Mouse (Mus musculus) liver, adult 2 months (tissue): ENCODE results near the gene Emc3. TPM values are rescaled to one million over a fixed set of nuclear protein-coding genes. Genes with fewer than 3 reads are reported as not detected.
A peak's percentile ranks its signal among the peaks of the same experiment; 100 is the strongest.

Source experiments
- DNase-seq: peaks from one replicate; pipeline ENCODE4 v3.0.0-alpha.2; 2011; ENCODE audit warnings: low read depth, low spot score; ENCODE audit errors: extremely low read depth
- H3K27ac ChIP-seq: fragments of 200-500 bp; replicated peaks from 2 replicates; pipeline ENCODE4 v1.5.1; 2012; ENCODE audit warnings: low read depth, mild to moderate bottlenecking, control low read depth, inconsistent platforms, low read length; ENCODE audit not compliant: insufficient read depth
- H3K27me3 ChIP-seq: fragments of 200-500 bp; 2 replicates; pipeline ENCODE4 v1.6.1; 2012; ENCODE audit warnings: mild to moderate bottlenecking, moderate library complexity, low read length, inconsistent platforms; ENCODE audit not compliant: control insufficient read depth, insufficient read depth
- H3K36me3 ChIP-seq: fragments of 200-500 bp; 2 replicates; pipeline ENCODE4 v1.6.1; 2012; ENCODE audit warnings: low read length, inconsistent platforms; ENCODE audit not compliant: control insufficient read depth, insufficient read depth
- H3K4me1 ChIP-seq: fragments of 200-500 bp; 2 replicates; pipeline ENCODE4 v1.6.1; 2011; ENCODE audit warnings: low read length; ENCODE audit not compliant: control insufficient read depth, insufficient read depth
- H3K4me3 ChIP-seq: fragments of 200-500 bp; 2 replicates; pipeline ENCODE4 v1.5.1; 2011; ENCODE audit warnings: low read depth, mild to moderate bottlenecking, control low read depth, low read length, moderate library complexity; ENCODE audit not compliant: insufficient read depth
- H3K79me2 ChIP-seq: fragments of 200-500 bp; 2 replicates; pipeline ENCODE4 v1.6.1; 2012; ENCODE audit warnings: inconsistent platforms, mild to moderate bottlenecking, low read length, moderate library complexity; ENCODE audit not compliant: control insufficient read depth, insufficient read depth
- H3K9ac ChIP-seq: fragments of 200-500 bp; 2 replicates; pipeline ENCODE4 v1.6.1; 2012; ENCODE audit warnings: low read depth, mild to moderate bottlenecking, control low read depth, inconsistent platforms, low read length
- CTCF ChIP-seq: fragments of 200-500 bp; IDR thresholded peaks from 2 replicates; pipeline ENCODE4 v1.5.1; 2011; ENCODE audit warnings: low read depth, low read length, control low read depth
- POLR2A ChIP-seq: fragments of 200-500 bp; IDR thresholded peaks from 2 replicates; pipeline ENCODE4 v1.6.1; 2011; ENCODE audit warnings: low read length, control low read depth; ENCODE audit not compliant: insufficient read depth; ENCODE audit errors: extremely low read depth
- WGBS: fragments of 180-500 bp; shearing (Covaris S2); methylation state at CpG from one replicate; pipeline ENCODE4 v1.1.7; 2018; 5-methylcytosine and 5-hydroxymethylcytosine counted together
- polyA plus RNA-seq: library from polyadenylated mRNA; depleted of rRNA; stranded (reverse); fragments of >200 nt; gene quantifications from 2 replicates; pipeline ENCODE4 v1.2.3, GENCODE M21; 2012; rRNA removed
- total RNA-seq: library from RNA; depleted of rRNA; stranded (reverse); fragments of >200 nt; gene quantifications from 2 replicates; pipeline ENCODE4 v1.2.3, GENCODE M21; 2014; rRNA removed

Gene Emc3
- total and polyA plus RNA-seq, 2 experiments, result 31.9 to 53.5 TPM

GRCm38 (mm10) chr6:113472061-113472460 lies 59.4 kb downstream of the Emc3 start:
- Histone ChIP-seq H3K36me3 (no peaks in the 10 kb centered on the region), H3K27me3 (no peaks in the 10 kb centered on the region), H3K4me3 (no peak overlapping the region), H3K79me2 (peaks cover 5% of the 10 kb centered on the region; the same call in 1 of the 2 replicates), H3K9ac (no peak overlapping the region), H3K4me1 (peaks cover 7% of the 10 kb centered on the region), H3K27ac (no peak overlapping the region)
- no peak for TF ChIP-seq POLR2A
- no peak for TF ChIP-seq CTCF
- 83% methylated on average over 10 of the region's 10 CpGs for WGBS
- no peak for DNase-seq

DNA sequence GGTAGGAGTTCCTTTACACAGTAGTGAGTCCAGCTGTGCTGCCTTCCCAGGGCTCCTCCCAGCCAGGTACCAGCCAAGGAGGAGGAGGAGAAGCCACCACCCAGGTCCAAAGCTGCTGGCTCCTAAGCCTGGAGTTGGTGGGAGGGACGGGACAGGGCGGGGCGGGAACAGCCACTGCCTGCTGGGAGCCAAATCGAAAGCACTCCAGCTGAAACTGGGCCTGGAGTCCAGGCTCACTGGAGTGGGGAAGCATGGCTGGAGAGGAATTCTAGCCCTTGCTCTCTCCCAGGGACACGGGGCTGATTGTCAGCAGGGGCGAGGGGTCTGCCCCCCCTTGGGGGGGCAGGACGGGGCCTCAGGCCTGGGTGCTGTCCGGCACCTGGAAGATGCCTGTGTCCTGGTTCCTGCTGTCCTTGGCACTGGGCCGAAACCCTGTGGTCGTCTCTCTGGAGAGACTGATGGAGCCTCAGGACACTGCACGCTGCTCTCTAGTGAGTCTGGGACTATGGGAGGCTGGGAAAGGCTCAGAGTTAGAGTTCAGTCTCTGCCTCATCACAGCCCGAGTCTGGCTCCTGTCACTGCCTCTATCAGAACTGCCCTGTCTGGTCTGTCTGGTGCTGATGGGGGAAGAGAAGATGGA lies 60.0 kb downstream of the Emc3 start, which contains the start of gene Il17rc:
TSS of gene Il17rc (plus strand) at position 131 of the 640 bp plus-strand sequence.
- H3K4me1 ChIP-seq, result peaks cover 7% of the 10 kb centered on the region
- peak within 1 kb of the TSS; percentile 60 for H3K27ac ChIP-seq
- peaks cover 5% of the 10 kb centered on the region; the same call in 1 of the 2 replicates for H3K79me2 ChIP-seq
- 12% methylated on average over 12 of the region's 12 CpGs for WGBS
- peak; percentile 86 for DNase-seq
- H3K4me3 ChIP-seq, result peak within 1 kb of the TSS; percentile 60
- no peaks in the 10 kb centered on the region for H3K36me3 ChIP-seq
- TF ChIP-seq CTCF, result 0 out of 2 replicates have a peak, but pooled peaks have one; percentile 2
- peak; percentile 87 for TF ChIP-seq POLR2A
- H3K9ac ChIP-seq, result peak within 1 kb of the TSS; percentile 72
- no peaks in the 10 kb centered on the region for H3K27me3 ChIP-seq

GRCm38 (mm10) chr6:113469432-113469831 lies 62.0 kb downstream of the Emc3 start:
- peak overlapping the region; percentile 81 for H3K9ac ChIP-seq
- TF ChIP-seq CTCF (peak; percentile 94), POLR2A (no peak)
- peak overlapping the region; percentile 60 for H3K4me3 ChIP-seq
- H3K27me3 ChIP-seq, result no peaks in the 10 kb centered on the region
- peaks cover 5% of the 10 kb centered on the region; the same call in 1 of the 2 replicates for H3K79me2 ChIP-seq
- WGBS, result 2% methylated on average over 31 of the region's 31 CpGs
- DNase-seq, result peak; percentile 66
- H3K36me3 ChIP-seq, result no peaks in the 10 kb centered on the region
- peak overlapping the region; percentile 20 for H3K27ac ChIP-seq
- H3K4me1 ChIP-seq, result peaks cover 7% of the 10 kb centered on the region

DNA sequence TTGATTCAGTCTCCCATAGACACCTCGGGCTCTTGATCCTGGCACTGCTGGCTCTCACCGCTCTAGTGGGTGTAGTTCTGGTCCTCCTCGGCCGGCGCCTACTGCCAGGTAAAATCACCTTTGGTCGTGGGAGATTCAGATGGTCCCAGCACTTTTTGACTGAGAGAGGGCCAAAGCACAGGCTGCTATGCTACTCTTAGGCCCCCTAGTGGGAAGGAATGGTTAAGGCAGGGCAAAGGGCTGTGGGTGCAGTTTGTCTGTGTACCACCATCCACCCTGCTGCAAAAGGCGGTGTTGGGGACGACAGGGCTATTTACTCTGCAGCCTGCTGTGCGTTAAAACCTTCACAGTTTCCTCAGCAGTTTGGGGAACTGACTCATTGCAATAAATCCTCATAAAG lies 62.4 kb downstream of the Emc3 start:
- DNase-seq, result peak; percentile 50
- no peaks in the 10 kb centered on the region for H3K36me3 ChIP-seq
- TF ChIP-seq CTCF, result peak; percentile 90
- no peak for TF ChIP-seq POLR2A
- 7% methylated on average over 9 of the region's 9 CpGs for WGBS
- H3K27me3 ChIP-seq, result no peaks in the 10 kb centered on the region
- H3K4me3 ChIP-seq, result peak overlapping the region; percentile 60
- H3K4me1 ChIP-seq, result peaks cover 7% of the 10 kb centered on the region
- peaks cover 5% of the 10 kb centered on the region; the same call in 1 of the 2 replicates for H3K79me2 ChIP-seq
- peak overlapping the region; percentile 81 for H3K9ac ChIP-seq
- H3K27ac ChIP-seq, result peak overlapping the region; percentile 20

DNA sequence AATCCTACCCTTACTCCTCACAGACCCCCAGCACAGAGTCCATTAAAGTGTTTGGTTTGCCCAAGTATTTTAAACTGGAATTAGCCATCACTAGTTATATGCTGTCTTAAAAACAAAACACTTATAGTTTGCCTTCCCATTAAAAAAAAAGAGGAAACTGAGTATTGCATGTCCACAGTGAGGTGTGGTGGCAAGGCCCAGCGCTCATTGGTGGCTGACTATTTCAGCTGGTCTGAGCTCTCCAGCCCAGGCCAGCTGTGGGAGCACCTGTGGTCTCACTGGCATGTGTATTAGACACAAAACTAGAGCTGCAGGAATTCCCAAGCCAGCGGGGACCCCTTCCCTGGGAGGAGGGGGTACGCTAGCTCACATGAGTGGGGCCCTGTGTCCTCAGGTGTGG lies 62.9 kb downstream of the Emc3 start:
- H3K36me3 ChIP-seq, result no peaks in the 10 kb centered on the region
- H3K27ac ChIP-seq, result no peak overlapping the region
- no peak overlapping the region for H3K9ac ChIP-seq
- H3K79me2 ChIP-seq, result peaks cover 5% of the 10 kb centered on the region; the same call in 1 of the 2 replicates
- DNase-seq, result no peak
- peaks cover 7% of the 10 kb centered on the region for H3K4me1 ChIP-seq
- TF ChIP-seq POLR2A, result no peak
- no peak for TF ChIP-seq CTCF
- 89% methylated on average over 3 of the region's 3 CpGs for WGBS
- no peak overlapping the region for H3K4me3 ChIP-seq
- no peaks in the 10 kb centered on the region for H3K27me3 ChIP-seq

DNA sequence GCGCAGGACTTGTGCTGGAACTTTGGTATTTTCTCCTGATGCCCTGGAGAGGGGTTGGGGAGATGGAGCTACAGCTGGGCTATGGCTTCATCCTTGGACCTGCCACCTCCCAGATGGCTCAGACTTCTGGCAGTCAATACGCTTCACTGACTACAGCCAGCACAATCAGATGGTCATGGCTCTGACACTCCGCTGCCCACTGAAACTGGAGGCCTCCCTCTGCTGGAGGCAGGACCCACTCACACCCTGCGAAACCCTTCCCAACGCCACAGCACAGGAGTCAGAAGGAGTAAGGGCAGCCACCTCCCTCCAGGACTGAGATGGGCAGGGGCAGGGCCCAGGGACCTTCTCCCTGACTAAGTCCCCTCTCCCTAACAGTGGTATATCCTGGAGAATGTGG lies 65.8 kb downstream of the Emc3 start:
- WGBS, result 73% methylated on average over 5 of the region's 5 CpGs
- no peak overlapping the region for H3K4me3 ChIP-seq
- H3K27ac ChIP-seq, result no peak overlapping the region
- H3K4me1 ChIP-seq, result no peaks in the 10 kb centered on the region; the same call in none of the 2 replicates
- no peaks in the 10 kb centered on the region for H3K79me2 ChIP-seq
- H3K36me3 ChIP-seq, result no peaks in the 10 kb centered on the region
- TF ChIP-seq CTCF, result no peak
- no peak for TF ChIP-seq POLR2A
- H3K9ac ChIP-seq, result no peak overlapping the region
- no peak for DNase-seq
- H3K27me3 ChIP-seq, result no peaks in the 10 kb centered on the region

Other genes starting within 250 kb of the Emc3 start
- gene Cpne9, start 249.3 kb downstream of the Emc3 start, total RNA-seq, result not detected in 2 replicates
- gene Cpne9, start 249.3 kb downstream of the Emc3 start, polyA plus RNA-seq, result not detected in 2 replicates
- gene Brpf1, start 224.5 kb downstream of the Emc3 start, total RNA-seq, result 5.4 and 5.5 TPM in 2 replicates
- gene Brpf1, start 224.5 kb downstream of the Emc3 start, polyA plus RNA-seq, result 6.7 and 10.2 TPM in 2 replicates
- 4.8 and 5.0 TPM in 2 replicates for gene Ogg1, start 204.7 kb downstream of the Emc3 start, total RNA-seq
- 9.2 and 10.4 TPM in 2 replicates for gene Ogg1, start 204.7 kb downstream of the Emc3 start, polyA plus RNA-seq
- 16.1 and 18.8 TPM in 2 replicates for gene Camk1, start 187.7 kb downstream of the Emc3 start, total RNA-seq
- 12.1 and 15.6 TPM in 2 replicates for gene Camk1, start 187.7 kb downstream of the Emc3 start, polyA plus RNA-seq
- gene Tada3, start 153.8 kb downstream of the Emc3 start, total RNA-seq, result 5.2 and 6.6 TPM in 2 replicates
- gene Tada3, start 153.8 kb downstream of the Emc3 start, polyA plus RNA-seq, result 8.4 and 10.4 TPM in 2 replicates
- 36.0 and 41.8 TPM in 2 replicates for gene Arpc4, start 153.5 kb downstream of the Emc3 start, total RNA-seq
- 31.5 and 36.4 TPM in 2 replicates for gene Arpc4, start 153.5 kb downstream of the Emc3 start, polyA plus RNA-seq
- 0.65 and 1.5 TPM in 2 replicates for gene Ttll3, start 142.4 kb downstream of the Emc3 start, total RNA-seq
- gene Ttll3, start 142.4 kb downstream of the Emc3 start, polyA plus RNA-seq, result 1.7 TPM in 2 replicates
- gene Rpusd3, start 112.3 kb downstream of the Emc3 start, total RNA-seq, result 14.2 and 17.2 TPM in 2 replicates
- 106 and 118 TPM in 2 replicates for gene Rpusd3, start 112.3 kb downstream of the Emc3 start, polyA plus RNA-seq
- 0.92 and 1.5 TPM in 2 replicates for gene Cidec, start 95.9 kb downstream of the Emc3 start, total RNA-seq
- gene Cidec, start 95.9 kb downstream of the Emc3 start, polyA plus RNA-seq, result 1.1 and 1.5 TPM in 2 replicates
- 20.2 and 26.6 TPM in 2 replicates for gene Jagn1, start 89.1 kb downstream of the Emc3 start, total RNA-seq
- gene Jagn1, start 89.1 kb downstream of the Emc3 start, polyA plus RNA-seq, result 59.1 and 61.5 TPM in 2 replicates
- 0.46 TPM in 1 of 2 replicates, not detected in the other for gene Il17re, start 73.2 kb downstream of the Emc3 start, total RNA-seq
- 0.26 TPM in 2 replicates for gene Il17re, start 73.2 kb downstream of the Emc3 start, polyA plus RNA-seq
- 27.8 and 32.6 TPM in 2 replicates for gene Il17rc, start 60.2 kb downstream of the Emc3 start, total RNA-seq
- gene Il17rc, start 60.2 kb downstream of the Emc3 start, polyA plus RNA-seq, result 79.2 and 87.5 TPM in 2 replicates
- 12.3 and 15.9 TPM in 2 replicates for gene Creld1, start 48.4 kb downstream of the Emc3 start, total RNA-seq
- gene Creld1, start 48.4 kb downstream of the Emc3 start, polyA plus RNA-seq, result 24.4 and 28.7 TPM in 2 replicates
- gene Prrt3, start 29.7 kb downstream of the Emc3 start, total RNA-seq, result under 0.01 TPM in 1 of 2 replicates, not detected in the other
- gene Prrt3, start 29.7 kb downstream of the Emc3 start, polyA plus RNA-seq, result not detected in 2 replicates
- 0.18 and 0.67 TPM in 2 replicates for gene Fancd2, start within 50 bp of the Emc3 start, total RNA-seq
- gene Fancd2, start within 50 bp of the Emc3 start, polyA plus RNA-seq, result 0.22 TPM in 1 of 2 replicates, not detected in the other
- not detected in 2 replicates for gene Fancd2os, start 69.1 kb upstream of the Emc3 start, total RNA-seq
- gene Fancd2os, start 69.1 kb upstream of the Emc3 start, polyA plus RNA-seq, result not detected in 2 replicates
- gene Brk1, start 73.1 kb upstream of the Emc3 start, total RNA-seq, result 70.3 and 76.0 TPM in 2 replicates
- gene Brk1, start 73.1 kb upstream of the Emc3 start, polyA plus RNA-seq, result 75.9 and 80.3 TPM in 2 replicates
- gene Vhl, start 92.3 kb upstream of the Emc3 start, total RNA-seq, result 7.2 and 9.1 TPM in 2 replicates
- gene Vhl, start 92.3 kb upstream of the Emc3 start, polyA plus RNA-seq, result 12.1 and 14.0 TPM in 2 replicates
- gene Irak2, start 106.8 kb upstream of the Emc3 start, total RNA-seq, result 18.2 and 20.7 TPM in 2 replicates
- 30.8 and 36.1 TPM in 2 replicates for gene Irak2, start 106.8 kb upstream of the Emc3 start, polyA plus RNA-seq
- gene Tatdn2, start 165.4 kb upstream of the Emc3 start, total RNA-seq, result 15.0 and 19.9 TPM in 2 replicates
- gene Tatdn2, start 165.4 kb upstream of the Emc3 start, polyA plus RNA-seq, result 15.6 and 16.7 TPM in 2 replicates
- gene Ghrl, start 188.2 kb upstream of the Emc3 start, total RNA-seq, result not detected in 2 replicates
- gene Ghrl, start 188.2 kb upstream of the Emc3 start, polyA plus RNA-seq, result not detected in 2 replicates
- 98.7 and 108 TPM in 2 replicates for gene Sec13, start 209.1 kb upstream of the Emc3 start, total RNA-seq
- 86.2 and 88.2 TPM in 2 replicates for gene Sec13, start 209.1 kb upstream of the Emc3 start, polyA plus RNA-seq